Mouse (Mus musculus) CD4-positive helper T cell, adult 2 months (primary cell): ENCODE measurements around the gene Pde10a.

Source experiments
- DNase-seq: peaks from one replicate; pipeline ENCODE4 v3.0.0-alpha.2; 2012; ENCODE audit warnings: low read depth, missing footprints, low spot score

Gene Pde10a

GRCm38 (mm10) chr17:8961644-8962043 is 436.5 kb downstream of the Pde10a start:
- DNase-seq, result no peak

GRCm38 (mm10) chr17:8965177-8965576 is 440.0 kb downstream of the Pde10a start:
- no peak for DNase-seq

- no peak for DNase-seq
These were observed 447.1 kb downstream of the Pde10a start for GRCm38 (mm10) chr17:8972152-8972854.

- DNase-seq, result no peak
These were observed 448.2 kb downstream of the Pde10a start for GRCm38 (mm10) chr17:8973331-8973730.

GRCm38 (mm10) chr17:8974423-8974822 is 449.3 kb downstream of the Pde10a start:
- no peak for DNase-seq

GRCm38 (mm10) chr17:8974823-8975397 is 449.7 kb downstream of the Pde10a start:
- no peak for DNase-seq

- no peak for DNase-seq
These were observed 451.6 kb downstream of the Pde10a start for GRCm38 (mm10) chr17:8976745-8977144.

GRCm38 (mm10) chr17:8977271-8977670 is 452.1 kb downstream of the Pde10a start:
- no peak for DNase-seq

- no peak for DNase-seq
These were observed 458.4 kb downstream of the Pde10a start for GRCm38 (mm10) chr17:8983576-8983975.

- DNase-seq, result no peak
These were observed 460.5 kb downstream of the Pde10a start for GRCm38 (mm10) chr17:8985714-8986113.

GRCm38 (mm10) chr17:8986551-8986950 is 461.4 kb downstream of the Pde10a start:
- no peak for DNase-seq

GRCm38 (mm10) chr17:8987369-8987768 is 462.2 kb downstream of the Pde10a start:
- DNase-seq, result no peak

GRCm38 (mm10) chr17:8988119-8988807 is 463.1 kb downstream of the Pde10a start, which contains the start of gene 1700010I14Rik:
Gene 1700010I14Rik (plus strand): TSS chr17:8988333.
- peak; percentile 89 for DNase-seq

- DNase-seq, result peak; percentile 41
These were observed 466.0 kb downstream of the Pde10a start for GRCm38 (mm10) chr17:8991160-8991559.

- DNase-seq, result no peak
These were observed 470.2 kb downstream of the Pde10a start for GRCm38 (mm10) chr17:8995344-8995743.

- DNase-seq, result peak; percentile 34
These were observed 477.3 kb downstream of the Pde10a start for GRCm38 (mm10) chr17:9002438-9002837.

GRCm38 (mm10) chr17:9004516-9004915 is 479.3 kb downstream of the Pde10a start:
- peak; percentile 17 for DNase-seq

GRCm38 (mm10) chr17:9023198-9023942 is 498.2 kb downstream of the Pde10a start:
- DNase-seq, result no peak

GRCm38 (mm10) chr17:9030181-9030580 is 505.0 kb downstream of the Pde10a start:
- peak; percentile 14 for DNase-seq

GRCm38 (mm10) chr17:9031241-9032141 is 506.3 kb downstream of the Pde10a start:
- DNase-seq, result peak; percentile 73
